Mouse (Mus musculus) effector memory CD4-positive, alpha-beta T cell, adult 5 months (primary cell): ENCODE measurements around the gene Psma3. TPM values are rescaled to one million over a fixed set of nuclear protein-coding genes. Genes with fewer than 3 reads are reported as not detected.

ENCODE experiments used
- polyA plus RNA-seq: library from polyadenylated mRNA; unstranded; fragments of 100-300 nt; shearing (Covaris generic); gene quantifications from one replicate; pipeline ENCODE4 v1.2.1, GENCODE M21; 2017

The Psma3 gene
- polyA plus RNA-seq: 320 TPM

DNA sequence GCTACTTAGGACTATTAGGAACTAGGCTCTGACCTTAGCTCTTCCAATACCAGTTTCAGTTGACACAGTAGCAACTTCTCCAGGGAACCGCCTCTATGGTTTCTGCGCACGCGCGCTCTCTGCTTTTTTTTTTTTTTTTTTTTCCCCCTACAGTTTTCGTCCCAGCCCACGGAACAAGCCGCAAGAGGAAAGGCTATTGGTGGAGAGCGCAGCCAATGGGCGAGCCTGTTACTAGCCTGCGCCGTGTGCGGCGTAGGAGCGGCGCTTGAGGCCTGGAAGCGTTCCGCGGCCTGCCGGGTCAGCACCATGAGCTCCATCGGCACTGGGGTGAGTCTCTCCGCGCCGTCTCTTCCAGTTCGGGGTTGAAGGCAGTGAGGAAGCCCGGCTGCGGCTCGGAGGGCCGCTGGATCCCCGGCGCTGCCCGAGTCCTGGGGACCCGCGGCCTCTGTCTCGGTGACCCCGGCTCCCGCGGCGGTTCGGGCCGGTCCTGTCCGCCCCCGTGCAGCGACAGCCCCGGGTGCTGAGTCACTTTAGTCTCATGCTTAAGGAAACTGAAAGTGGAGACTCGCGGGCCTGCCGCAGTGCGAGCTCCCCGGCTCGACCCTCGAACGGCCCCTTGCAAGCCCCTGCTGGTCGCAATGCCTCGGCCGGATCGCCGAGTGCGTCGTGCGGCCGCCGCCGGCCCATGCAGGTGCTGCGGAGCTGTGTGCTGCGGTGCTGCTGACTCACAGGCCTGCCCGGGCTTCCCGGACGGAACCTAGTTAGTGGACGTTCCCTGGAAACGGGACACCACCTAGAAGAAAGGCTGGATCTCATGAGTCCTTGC is at the start of gene Psma3:
Gene Psma3, plus strand, starts transcription at position 181 of the 826 bp plus-strand sequence.

DNA sequence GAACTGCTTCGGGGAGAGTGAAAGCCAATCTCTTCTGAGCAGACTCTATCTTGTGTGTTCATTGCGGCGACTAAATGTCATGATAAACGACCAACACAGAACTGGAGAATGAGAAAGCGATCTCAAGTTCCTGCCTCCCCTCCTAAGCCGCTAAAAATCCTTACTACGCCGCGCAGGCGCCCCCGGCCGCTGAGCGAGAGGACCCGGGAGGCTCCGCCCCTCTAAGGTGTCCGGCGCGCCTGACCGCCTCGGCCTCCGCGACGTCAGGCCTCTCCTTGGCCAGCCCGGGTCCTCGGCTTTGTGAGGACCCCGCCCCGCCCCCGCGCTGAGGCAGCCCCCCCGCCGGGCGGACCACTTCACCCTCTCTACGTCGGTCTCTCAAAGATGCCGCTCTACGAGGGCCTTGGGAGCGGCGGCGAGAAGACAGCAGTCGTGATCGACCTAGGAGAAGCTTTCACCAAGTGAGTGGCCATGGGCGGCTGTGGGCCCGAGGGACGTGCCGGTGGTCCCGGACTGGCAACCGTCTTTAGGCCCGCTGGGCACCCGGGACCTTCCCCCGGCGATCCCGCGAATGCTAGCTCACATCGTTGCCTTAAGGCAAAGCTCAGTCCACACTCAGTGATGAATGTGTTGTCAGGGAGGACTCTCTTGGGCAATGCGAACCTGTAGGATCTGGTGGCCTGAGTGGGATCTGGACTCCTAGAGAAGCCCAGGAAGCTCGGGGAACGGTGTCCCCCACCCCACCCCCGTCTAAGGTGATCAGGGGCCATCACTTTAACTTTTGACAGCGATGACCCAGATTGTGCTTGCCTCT is 36.6 kb upstream of the Psma3 start, which contains the start of gene Actr10:
Gene Actr10, plus strand, starts transcription at position 287 of the 814 bp plus-strand sequence.

DNA sequence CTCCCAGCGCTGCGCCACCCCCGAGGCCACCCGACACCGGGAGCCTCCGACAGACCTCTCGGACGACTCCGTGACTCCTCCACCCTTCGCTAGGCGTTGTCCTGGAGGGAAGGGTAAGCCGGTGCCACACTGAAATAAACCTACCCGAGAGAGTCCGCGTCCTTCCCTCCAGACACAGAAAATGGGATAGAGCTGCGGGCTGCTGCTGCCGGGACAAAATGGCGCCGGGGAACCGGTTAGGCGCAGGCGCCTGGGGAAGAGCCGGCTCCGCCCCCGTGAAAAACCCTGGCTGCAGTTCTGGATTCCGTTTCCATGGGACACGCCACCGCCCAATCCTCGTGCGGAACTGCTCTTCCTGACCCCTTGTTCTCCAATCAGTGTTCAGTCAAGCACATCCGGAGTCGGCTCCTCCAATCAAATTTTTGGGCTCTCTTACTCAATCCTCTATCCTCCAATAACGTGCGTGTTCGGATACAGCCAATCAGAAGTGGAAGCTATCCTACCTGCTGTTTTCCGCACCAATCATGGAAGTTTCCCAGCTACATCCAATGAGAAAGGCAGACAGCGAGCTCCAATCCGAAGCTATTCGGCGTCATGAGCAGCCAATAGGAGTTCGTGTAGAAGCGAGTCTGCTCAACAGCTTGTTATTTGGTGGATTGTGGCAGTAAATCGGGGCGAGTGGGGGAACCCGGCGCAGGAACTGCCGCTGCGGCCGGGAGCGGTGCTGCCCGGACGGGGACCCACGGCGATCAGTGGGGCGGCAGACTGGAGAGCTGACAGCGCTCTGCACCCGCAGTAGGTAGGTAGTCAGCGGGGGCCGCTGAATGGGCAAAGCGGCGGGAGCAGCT is 41.2 kb downstream of the Psma3 start, which contains the start of gene Arid4a:
Gene Arid4a, plus strand, starts transcription at position 628 of the 848 bp plus-strand sequence.

Other genes starting within 250 kb of the Psma3 start
- gene Frmd6, start 149.1 kb upstream of the Psma3 start, polyA plus RNA-seq: 11.4 TPM
- gene Actr10, start 36.8 kb upstream of the Psma3 start, polyA plus RNA-seq: 196 TPM
- 173 TPM for gene Arid4a, start 41.4 kb downstream of the Psma3 start, polyA plus RNA-seq
- gene Tomm20l, start 136.8 kb downstream of the Psma3 start, polyA plus RNA-seq: not detected
- 31.7 TPM for gene Timm9, start 162.1 kb downstream of the Psma3 start, polyA plus RNA-seq
- gene 2700049A03Rik, start 162.2 kb downstream of the Psma3 start, polyA plus RNA-seq: 8.3 TPM